Mouse (Mus musculus) right cerebral cortex, adult 18-20 months (tissue): ENCODE data around the gene Crlf3.

Experiments
- DNase-seq: peaks from one replicate; pipeline ENCODE4 v3.0.0; 2022; ENCODE audit warnings: mixed read lengths

Crlf3 gene

GRCm38 (mm10) chr11:80080826-80081728, at the start of gene Crlf3:
Gene Crlf3, minus strand, starts transcription at chr11:80080991.
- DNase-seq = peak; percentile 87

- DNase-seq = no peak
These were observed 35.6 kb upstream of the Crlf3 start for GRCm38 (mm10) chr11:80116411-80116810.

GRCm38 (mm10) chr11:80104407-80104806, 23.6 kb upstream of the Crlf3 start:
- DNase-seq = no peak

- DNase-seq = no peak
These were observed 20.5 kb upstream of the Crlf3 start for GRCm38 (mm10) chr11:80101298-80101697.

GRCm38 (mm10) chr11:80098444-80099056, 17.8 kb upstream of the Crlf3 start:
- DNase-seq = no peak

GRCm38 (mm10) chr11:80090555-80091164, 9.9 kb upstream of the Crlf3 start:
- DNase-seq = no peak

- no peak for DNase-seq
These were observed 9.0 kb upstream of the Crlf3 start for GRCm38 (mm10) chr11:80089817-80090214.

GRCm38 (mm10) chr11:80088917-80089816, 8.4 kb upstream of the Crlf3 start, which contains the start of gene Atad5:
Gene Atad5, plus strand, starts transcription at chr11:80089400.
- peak; percentile 89 for DNase-seq

GRCm38 (mm10) chr11:80086844-80087243, 6.1 kb upstream of the Crlf3 start:
- DNase-seq = peak; percentile 81

- no peak for DNase-seq
These were observed 4.7 kb upstream of the Crlf3 start for GRCm38 (mm10) chr11:80085356-80086055.

GRCm38 (mm10) chr11:80081786-80082319, 1.1 kb upstream of the Crlf3 start:
- no peak for DNase-seq

GRCm38 (mm10) chr11:80080381-80080825, 388 bp downstream of the Crlf3 start:
- peak; percentile 13 for DNase-seq

GRCm38 (mm10) chr11:80079751-80080150, 1.0 kb downstream of the Crlf3 start:
- DNase-seq = no peak

- no peak for DNase-seq
These were observed 2.0 kb downstream of the Crlf3 start for GRCm38 (mm10) chr11:80078831-80079230.

- DNase-seq = no peak
These were observed 2.8 kb downstream of the Crlf3 start for GRCm38 (mm10) chr11:80077784-80078545.

GRCm38 (mm10) chr11:80075608-80076277, 5.0 kb downstream of the Crlf3 start:
- DNase-seq = no peak

- DNase-seq = no peak
These were observed 8.4 kb downstream of the Crlf3 start for GRCm38 (mm10) chr11:80072365-80072764.

- DNase-seq = no peak
These were observed 9.8 kb downstream of the Crlf3 start for GRCm38 (mm10) chr11:80071039-80071438.

GRCm38 (mm10) chr11:80069815-80070214, 11.0 kb downstream of the Crlf3 start:
- DNase-seq = no peak

- DNase-seq = no peak
These were observed 13.2 kb downstream of the Crlf3 start for GRCm38 (mm10) chr11:80067558-80067957.
